Mouse (Mus musculus) heart, embryonic 12.5 days (tissue): ENCODE results near the gene Itgb2. TPM values are rescaled to one million over a fixed set of nuclear protein-coding genes. Genes with fewer than 3 reads are reported as not detected.

Experiments
- ATAC-seq: fragments of 200-750 bp; cut with Nextera tagmentation; 2 replicates; pipeline ENCODE4 v1.8.0; 2017; ENCODE audit warnings: moderate TSS enrichment, moderate library complexity; ENCODE audit not compliant: insufficient number of reproducible peaks, low FRiP score
- H3K27ac ChIP-seq: fragments of 300-500 bp; sonication (generic); 2 replicates; pipeline ENCODE4 v1.5.1; 2016; ENCODE audit warnings: mild to moderate bottlenecking, moderate library complexity; ENCODE audit not compliant: poor library complexity, severe bottlenecking
- H3K27me3 ChIP-seq: fragments of 300-500 bp; sonication (generic); replicated peaks from 2 replicates; pipeline ENCODE4 v1.6.1; 2016; ENCODE audit warnings: mild to moderate bottlenecking, moderate library complexity
- H3K36me3 ChIP-seq: fragments of 300-500 bp; sonication (generic); 2 replicates; pipeline ENCODE4 v1.6.1; 2016; ENCODE audit warnings: mild to moderate bottlenecking, moderate library complexity
- H3K4me1 ChIP-seq: fragments of 300-500 bp; sonication (generic); replicated peaks from 2 replicates; pipeline ENCODE4 v1.6.1; 2016; ENCODE audit warnings: mild to moderate bottlenecking
- H3K4me2 ChIP-seq: fragments of 300-500 bp; sonication (generic); 2 replicates; pipeline ENCODE4 v1.6.1; 2016; ENCODE audit warnings: mild to moderate bottlenecking, moderate library complexity
- H3K4me3 ChIP-seq: fragments of 300-500 bp; sonication (generic); 2 replicates; pipeline ENCODE4 v1.5.1; 2016; ENCODE audit warnings: mild to moderate bottlenecking
- H3K9ac ChIP-seq: fragments of 300-500 bp; sonication (generic); 2 replicates; pipeline ENCODE4 v1.6.1; 2016; ENCODE audit warnings: mild to moderate bottlenecking, moderate library complexity
- H3K9me3 ChIP-seq: fragments of 300-500 bp; sonication (generic); replicated peaks from 2 replicates; pipeline ENCODE4 v1.6.1; 2016; ENCODE audit warnings: mild to moderate bottlenecking, moderate library complexity
- WGBS: fragments of 180-500 bp; shearing (Covaris S2); methylation state at CpG from one replicate; pipeline ENCODE4 v1.1.7; 2016; 5-methylcytosine and 5-hydroxymethylcytosine counted together
- polyA plus RNA-seq: library from polyadenylated mRNA; unstranded; fragments of >200 nt; fragmentation: Nextera tagmentation; extraction: Ambion mirVana; gene quantifications from 2 replicates; pipeline ENCODE4 v1.2.1, GENCODE M21; 2016

The Itgb2 gene
- polyA plus RNA-seq, 1 experiment from 2014 or later: 2.5 TPM

DNA sequence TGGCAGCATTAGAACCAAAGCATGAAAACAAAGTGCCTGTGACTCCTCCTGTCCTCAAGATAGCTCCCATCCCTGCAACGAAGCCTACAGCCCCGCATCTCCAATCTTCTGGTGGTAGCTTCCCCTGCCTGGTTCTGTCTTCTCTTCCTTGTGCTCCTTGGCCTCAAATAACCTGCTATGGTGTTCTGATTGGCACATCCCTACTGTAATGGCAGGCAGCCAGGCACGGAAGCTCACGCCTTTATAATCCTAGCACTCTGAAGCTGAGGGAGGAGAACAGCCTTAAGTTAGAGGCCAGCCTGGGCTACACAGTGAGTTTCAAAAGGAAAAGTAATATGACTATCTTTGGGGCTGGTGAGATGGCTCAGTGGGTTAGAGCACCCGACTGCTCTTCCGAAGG lies 25.9 kb upstream of the Itgb2 start:
- Histone ChIP-seq H3K4me3 (no peak overlapping the region), H3K9me3 (no peaks in the 10 kb centered on the region), H3K27me3 (no peaks in the 10 kb centered on the region), H3K36me3 (peaks cover 70% of the 10 kb centered on the region), H3K27ac (no peak overlapping the region), H3K4me1 (peaks cover 6% of the 10 kb centered on the region), H3K9ac (no peak overlapping the region), H3K4me2 (no peak overlapping the region)
- WGBS: 94% methylated on average over 6 of the region's 6 CpGs
- ATAC-seq: no peak

DNA sequence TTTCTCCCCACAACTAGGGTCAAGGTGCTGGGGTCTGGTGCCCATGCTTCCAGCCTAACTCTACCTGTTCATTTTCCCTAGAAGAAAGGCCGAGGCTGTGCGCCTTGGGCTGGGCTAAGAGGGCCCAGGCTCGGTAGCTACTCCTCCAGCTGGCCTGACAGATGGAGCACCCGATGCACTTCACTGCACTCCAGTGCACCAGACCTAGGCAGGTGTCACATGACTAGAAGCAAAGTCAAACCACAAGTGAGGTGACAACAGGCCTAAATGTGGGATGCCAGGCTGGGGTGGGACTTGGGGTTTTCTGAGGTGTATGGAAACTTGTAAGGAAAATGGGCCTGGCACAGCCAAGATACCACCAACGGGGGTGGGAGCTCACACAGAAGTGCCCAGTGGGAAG lies 23.5 kb upstream of the Itgb2 start:
- ATAC-seq: no peak
- Histone ChIP-seq H3K36me3 (peaks cover 75% of the 10 kb centered on the region), H3K4me1 (peaks cover 10% of the 10 kb centered on the region; the same call in 1 of the 2 replicates), H3K27ac (no peak overlapping the region), H3K4me2 (no peak overlapping the region), H3K9ac (no peak overlapping the region), H3K4me3 (no peak overlapping the region), H3K27me3 (no peaks in the 10 kb centered on the region), H3K9me3 (no peaks in the 10 kb centered on the region)
- 85% methylated on average over 5 of the region's 5 CpGs for WGBS

DNA sequence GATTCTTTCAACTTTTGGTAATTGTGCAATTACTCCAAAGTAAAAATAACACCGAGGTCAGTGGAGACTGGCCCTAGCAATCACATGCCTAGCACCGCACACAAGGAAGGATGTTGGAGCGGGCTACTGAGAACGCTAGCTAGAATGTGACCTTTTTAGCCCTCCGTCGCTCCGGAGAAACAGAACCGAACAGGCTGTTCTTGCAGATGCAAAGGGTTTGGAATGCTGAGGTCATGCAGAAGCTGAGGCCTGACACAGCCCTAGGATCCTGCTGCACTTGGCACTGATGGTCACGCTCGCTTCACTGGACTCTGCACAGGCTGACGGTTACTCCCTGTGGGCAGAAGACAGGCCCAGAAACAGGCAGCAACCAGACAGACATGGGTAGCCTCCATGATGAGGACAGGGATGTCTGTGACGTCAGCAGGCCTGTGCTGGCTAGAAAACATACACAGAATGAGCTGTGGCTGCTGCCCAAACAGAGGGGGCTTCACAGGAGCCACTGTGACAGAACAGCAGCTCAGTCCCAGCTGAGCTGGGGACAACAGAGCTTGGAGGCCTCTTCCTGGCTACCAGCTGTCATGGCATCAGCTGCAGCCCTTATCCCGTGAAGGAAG lies 23.0 kb upstream of the Itgb2 start:
- H3K27ac ChIP-seq: no peak overlapping the region
- WGBS: 85% methylated on average over 13 of the region's 13 CpGs
- H3K9ac ChIP-seq: no peak overlapping the region
- no peak for ATAC-seq
- H3K27me3 ChIP-seq: no peaks in the 10 kb centered on the region
- peaks cover 75% of the 10 kb centered on the region for H3K36me3 ChIP-seq
- H3K9me3 ChIP-seq: no peaks in the 10 kb centered on the region
- peaks cover 10% of the 10 kb centered on the region; the same call in 1 of the 2 replicates for H3K4me1 ChIP-seq
- H3K4me2 ChIP-seq: no peak overlapping the region
- no peak overlapping the region for H3K4me3 ChIP-seq

DNA sequence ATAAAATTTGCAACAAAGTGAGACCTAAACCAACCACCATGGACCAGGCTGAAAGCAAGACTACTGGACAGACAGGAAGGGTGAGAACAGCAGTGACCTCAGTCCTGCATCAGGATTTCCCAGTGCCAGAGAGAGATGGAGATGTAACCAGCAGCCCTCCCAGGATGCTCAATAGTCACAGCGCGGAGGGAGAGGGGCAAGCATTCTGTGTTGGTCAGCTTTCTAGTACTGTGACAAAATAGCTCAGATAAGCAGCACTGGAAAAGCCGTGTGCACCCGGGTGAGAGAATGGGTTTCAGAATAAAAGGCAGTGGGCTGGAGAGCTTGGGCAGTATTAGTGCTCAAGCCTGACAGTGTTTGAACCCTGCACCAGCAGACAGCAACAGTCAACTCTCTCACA lies 22.3 kb upstream of the Itgb2 start:
- no peak for ATAC-seq
- H3K27ac ChIP-seq: no peak overlapping the region
- no peak overlapping the region for H3K9ac ChIP-seq
- no peaks in the 10 kb centered on the region for H3K9me3 ChIP-seq
- H3K4me2 ChIP-seq: no peak overlapping the region
- H3K4me3 ChIP-seq: no peak overlapping the region
- WGBS: 73% methylated on average over 4 of the region's 4 CpGs
- no peaks in the 10 kb centered on the region for H3K27me3 ChIP-seq
- H3K4me1 ChIP-seq: peaks cover 10% of the 10 kb centered on the region; the same call in 1 of the 2 replicates
- peaks cover 79% of the 10 kb centered on the region for H3K36me3 ChIP-seq

DNA sequence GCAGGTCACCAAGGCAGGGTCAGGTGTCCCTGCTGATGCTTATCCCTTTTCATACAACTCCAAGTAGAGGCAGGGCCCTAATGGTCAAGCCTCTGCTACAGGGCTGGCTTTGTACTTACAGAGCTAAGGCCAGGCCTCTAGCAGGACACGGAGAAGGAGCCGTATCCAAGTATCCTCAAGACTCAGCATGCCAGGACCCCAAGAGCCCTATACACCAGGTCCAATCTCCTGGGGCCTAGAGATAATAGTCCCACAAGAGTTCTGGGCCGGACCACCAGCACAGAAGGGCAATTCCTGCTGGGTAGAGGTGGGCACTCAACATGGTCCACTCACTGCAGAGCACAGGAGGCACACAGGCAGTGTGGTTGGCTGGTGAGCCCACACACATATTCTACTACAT lies 21.3 kb upstream of the Itgb2 start:
- no peak overlapping the region for H3K27ac ChIP-seq
- H3K27me3 ChIP-seq: no peaks in the 10 kb centered on the region
- no peak overlapping the region for H3K9ac ChIP-seq
- ATAC-seq: no peak
- WGBS: 90% methylated on average over 3 of the region's 3 CpGs
- H3K9me3 ChIP-seq: no peaks in the 10 kb centered on the region
- H3K4me2 ChIP-seq: no peak overlapping the region
- H3K36me3 ChIP-seq: peaks cover 77% of the 10 kb centered on the region
- peaks cover 10% of the 10 kb centered on the region; the same call in 1 of the 2 replicates for H3K4me1 ChIP-seq
- no peak overlapping the region for H3K4me3 ChIP-seq

DNA sequence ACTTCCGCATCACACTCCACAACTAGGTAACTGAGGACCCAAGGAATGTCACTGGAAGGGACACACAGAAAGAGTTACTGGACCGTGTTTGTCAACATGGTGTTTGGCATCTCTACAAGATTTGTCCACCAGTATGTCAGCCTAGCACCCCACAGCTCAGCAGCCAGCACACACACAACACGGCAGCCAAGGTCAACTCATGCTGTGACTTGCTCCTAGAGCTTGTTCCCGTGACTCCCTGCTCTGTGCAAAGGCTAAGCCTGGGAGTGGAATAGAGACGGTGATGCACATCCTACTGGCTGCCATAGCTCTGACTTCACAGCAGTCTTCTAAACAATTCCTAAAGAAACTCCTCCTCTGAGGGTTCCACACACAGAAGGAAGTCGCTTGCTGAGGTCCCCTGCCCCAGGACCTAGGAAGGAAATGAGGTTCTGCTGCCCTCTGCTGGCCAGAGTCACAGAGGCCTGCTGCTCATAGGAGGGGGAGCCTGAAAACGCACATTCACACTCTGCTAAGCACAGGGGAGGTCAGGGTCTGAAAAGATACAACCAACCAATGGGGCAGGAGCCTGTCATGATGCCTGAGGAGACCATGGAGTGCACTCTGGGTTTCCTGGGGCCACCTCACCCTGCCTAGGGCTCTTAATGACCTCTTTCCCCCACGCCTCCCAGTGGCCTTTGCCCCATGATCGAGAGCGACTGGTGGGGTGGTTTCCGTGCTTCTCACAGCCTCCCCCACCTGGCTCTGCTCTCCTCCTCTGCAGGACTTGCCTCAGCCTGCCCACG lies 20.5 kb upstream of the Itgb2 start:
- ATAC-seq: peak; percentile 67
- Histone ChIP-seq H3K4me1 (peaks cover 15% of the 10 kb centered on the region), H3K27me3 (no peaks in the 10 kb centered on the region), H3K27ac (no peak overlapping the region), H3K4me3 (no peak overlapping the region), H3K4me2 (no peak overlapping the region), H3K36me3 (peaks cover 77% of the 10 kb centered on the region), H3K9ac (peak overlapping the region; percentile 42; the same call in 1 of the 2 replicates), H3K9me3 (no peaks in the 10 kb centered on the region)
- WGBS: 57% methylated on average over 12 of the region's 12 CpGs

DNA sequence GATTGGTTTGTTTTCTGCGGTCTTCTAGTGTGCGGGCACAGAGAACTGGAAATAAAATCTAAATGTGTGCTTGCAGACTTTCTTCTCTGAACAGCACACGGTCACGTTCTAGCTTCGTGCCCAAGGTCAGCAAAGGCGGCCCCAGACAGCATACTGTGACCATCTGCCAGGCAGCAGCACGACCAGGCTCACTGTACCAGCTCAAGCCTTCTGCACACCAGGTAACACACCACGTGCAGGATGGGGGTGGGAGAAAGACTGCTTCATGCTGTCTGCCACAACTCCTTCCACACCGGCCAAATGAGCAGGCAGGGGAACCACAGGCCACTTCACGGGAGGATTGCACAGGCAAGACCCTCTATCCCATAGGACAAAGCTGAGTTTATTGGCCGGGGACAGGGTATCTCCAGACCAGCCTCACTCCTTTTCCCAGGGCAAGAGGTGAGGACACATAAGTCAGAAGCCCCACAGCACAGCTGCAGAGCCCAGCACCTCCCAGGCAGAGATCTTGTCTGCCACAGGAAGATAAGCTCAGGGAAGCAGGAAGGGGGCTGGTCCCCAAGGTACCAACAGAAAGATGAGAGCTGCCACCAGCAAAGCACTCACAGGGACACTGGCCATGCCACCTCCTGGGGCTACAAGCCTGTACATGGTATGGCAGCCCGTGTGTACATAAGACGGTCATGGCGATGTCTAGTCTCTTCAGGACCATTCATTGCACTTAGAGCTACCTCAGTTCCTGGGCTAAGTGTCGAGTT lies 19.6 kb upstream of the Itgb2 start:
- no peak for ATAC-seq
- Histone ChIP-seq H3K27me3 (no peaks in the 10 kb centered on the region), H3K4me1 (peaks cover 21% of the 10 kb centered on the region), H3K4me3 (no peak overlapping the region), H3K9me3 (no peaks in the 10 kb centered on the region), H3K4me2 (no peak overlapping the region), H3K27ac (no peak overlapping the region), H3K9ac (no peak overlapping the region; the same call in 1 of the 2 replicates), H3K36me3 (peaks cover 72% of the 10 kb centered on the region)
- 82% methylated on average over 15 of the region's 15 CpGs for WGBS

DNA sequence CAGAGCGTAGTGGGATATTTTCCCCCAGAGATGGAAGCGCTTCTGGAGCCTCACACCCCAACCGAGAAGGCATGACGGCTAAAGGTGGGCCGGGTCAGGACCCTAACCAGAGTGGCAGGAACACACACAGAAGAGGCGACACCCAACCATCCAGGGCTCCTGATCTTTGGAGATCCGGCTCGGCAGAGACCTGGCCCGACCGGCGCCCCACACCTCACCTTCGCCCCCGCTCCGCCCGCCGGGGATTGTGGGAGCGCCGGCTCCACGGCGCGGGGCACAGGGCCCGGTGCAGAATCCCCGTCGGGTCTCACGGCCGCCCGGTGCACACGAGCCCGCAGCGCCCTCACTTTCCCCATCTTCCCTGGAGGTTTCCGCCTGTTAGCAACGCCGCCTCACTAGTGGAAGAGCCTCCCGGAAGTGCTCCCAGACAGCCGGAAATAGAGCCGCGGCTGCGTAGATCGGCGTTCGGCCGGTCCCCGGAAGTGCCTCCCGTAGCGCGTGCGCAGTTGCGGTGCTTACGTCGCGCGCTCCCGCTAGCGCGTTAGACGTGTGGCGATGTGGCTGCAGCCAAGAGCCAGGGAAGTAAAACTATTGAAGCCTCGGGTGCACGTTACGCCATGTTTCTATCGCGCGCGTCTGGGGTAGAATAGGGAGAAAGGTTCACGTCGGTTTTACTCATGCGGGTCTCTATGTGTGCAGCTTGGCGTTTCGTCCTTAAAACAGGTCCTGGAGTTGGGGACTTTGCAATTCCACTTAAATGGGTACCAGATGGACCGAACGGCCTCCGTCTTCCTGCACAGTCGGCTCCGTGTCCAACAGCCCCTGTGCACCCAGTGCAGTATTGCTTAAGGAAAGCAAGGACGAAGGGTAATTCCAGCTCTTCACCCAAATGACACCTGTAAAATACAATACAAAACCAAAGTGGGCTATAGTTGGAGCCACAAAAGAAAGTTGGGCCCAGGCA lies 14.4 kb upstream of the Itgb2 start, which contains the start of gene Fam207a:
Fam207a (minus strand) TSS at position 401 of the 964 bp plus-strand sequence.
- peaks cover 21% of the 10 kb centered on the region for H3K4me1 ChIP-seq
- peaks cover 33% of the 10 kb centered on the region for H3K36me3 ChIP-seq
- H3K27me3 ChIP-seq: no peaks in the 10 kb centered on the region
- H3K4me2 ChIP-seq: peak within 1 kb of the TSS; percentile 97
- peak; percentile 87 for ATAC-seq
- under 1% methylated on average over 75 of the region's 75 CpGs for WGBS
- H3K4me3 ChIP-seq: peak within 1 kb of the TSS; percentile 95
- H3K27ac ChIP-seq: peak within 1 kb of the TSS; percentile 76
- H3K9ac ChIP-seq: peak within 1 kb of the TSS; percentile 92
- H3K9me3 ChIP-seq: no peaks in the 10 kb centered on the region

DNA sequence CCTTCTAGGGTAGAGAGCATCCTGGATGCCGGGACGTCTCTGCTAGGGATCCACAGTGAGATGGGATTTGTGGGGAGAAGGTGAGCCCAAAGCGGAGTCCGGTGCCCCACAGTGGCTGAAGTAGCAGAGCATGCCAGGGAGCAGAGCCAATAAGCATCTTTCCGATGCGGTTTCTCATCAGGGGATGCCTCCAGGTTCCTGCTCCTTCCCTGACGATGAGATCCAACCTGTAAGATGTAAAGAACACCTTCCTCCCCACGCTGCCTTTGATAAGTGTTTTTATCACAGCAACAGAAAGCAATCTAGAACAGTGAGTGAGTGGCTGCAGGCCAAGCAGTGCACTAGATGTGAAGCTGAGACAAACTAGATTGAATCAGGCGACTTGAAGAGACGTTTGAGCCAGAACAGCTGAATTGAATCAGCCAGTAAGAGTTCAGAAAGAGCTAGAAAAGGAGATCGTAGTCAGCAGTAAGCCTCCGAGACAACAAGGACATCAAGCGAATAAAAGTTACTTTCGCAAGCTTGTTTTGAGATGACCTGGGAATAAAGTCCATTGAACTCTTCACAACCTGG lies 13.6 kb upstream of the Itgb2 start:
- Histone ChIP-seq H3K4me3 (peak overlapping the region; percentile 95), H3K27me3 (peaks cover under 1% of the 10 kb centered on the region; the same call in 1 of the 2 replicates), H3K9me3 (no peaks in the 10 kb centered on the region), H3K36me3 (peaks cover 25% of the 10 kb centered on the region), H3K27ac (peak overlapping the region; percentile 76), H3K4me2 (peak overlapping the region; percentile 97), H3K4me1 (peaks cover 21% of the 10 kb centered on the region), H3K9ac (peak overlapping the region; percentile 92)
- WGBS: 42% methylated on average over 14 of the region's 14 CpGs
- no peak for ATAC-seq

DNA sequence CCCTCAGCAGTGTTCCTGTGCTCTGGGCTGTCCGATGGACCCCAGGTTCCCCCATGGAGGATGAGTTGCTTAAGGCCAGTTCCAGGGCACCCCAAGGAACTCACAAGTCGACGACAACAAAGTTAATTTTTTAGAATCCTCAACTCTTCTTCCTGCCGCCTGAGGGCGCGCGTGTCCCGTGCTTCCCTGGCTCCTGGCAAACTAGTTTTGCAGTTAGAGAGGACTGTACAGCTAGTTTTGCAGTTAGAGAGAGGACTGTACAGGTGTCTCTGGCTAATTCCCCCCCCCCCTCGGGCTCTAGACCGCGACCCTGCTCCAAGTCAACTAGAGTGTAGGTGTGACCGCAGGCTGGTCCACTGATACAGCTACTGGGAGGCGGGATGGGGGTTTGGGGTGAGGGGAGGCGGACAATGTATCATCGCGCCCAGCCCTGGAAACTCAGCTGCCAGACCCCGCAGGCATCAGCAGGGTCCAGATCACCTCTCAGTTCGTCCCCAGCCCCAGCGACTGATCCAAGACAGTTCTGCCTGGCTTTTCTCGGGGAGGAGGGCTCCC lies 12.9 kb upstream of the Itgb2 start:
- Histone ChIP-seq H3K27ac (no peak overlapping the region), H3K4me2 (peak overlapping the region; percentile 97), H3K9me3 (no peaks in the 10 kb centered on the region), H3K9ac (peak overlapping the region; percentile 41), H3K4me3 (no peak overlapping the region), H3K27me3 (peaks cover 7% of the 10 kb centered on the region; the same call in 1 of the 2 replicates), H3K36me3 (peaks cover 18% of the 10 kb centered on the region), H3K4me1 (peaks cover 22% of the 10 kb centered on the region)
- WGBS: 19% methylated on average over 20 of the region's 20 CpGs
- no peak for ATAC-seq
